Mouse (Mus musculus) ovary, postnatal 14 days (tissue): ENCODE measurements around the gene Vmn2r32.
"Not testable (repeated sequence)": the region's sequence is repeated elsewhere in the genome, so short reads cannot be mapped to it uniquely, and the experiment has no call there.

Experiments used
- DNase-seq: peaks from one replicate; pipeline ENCODE4 v3.0.0; 2022; ENCODE audit warnings: low spot score

Vmn2r32 gene

DNA sequence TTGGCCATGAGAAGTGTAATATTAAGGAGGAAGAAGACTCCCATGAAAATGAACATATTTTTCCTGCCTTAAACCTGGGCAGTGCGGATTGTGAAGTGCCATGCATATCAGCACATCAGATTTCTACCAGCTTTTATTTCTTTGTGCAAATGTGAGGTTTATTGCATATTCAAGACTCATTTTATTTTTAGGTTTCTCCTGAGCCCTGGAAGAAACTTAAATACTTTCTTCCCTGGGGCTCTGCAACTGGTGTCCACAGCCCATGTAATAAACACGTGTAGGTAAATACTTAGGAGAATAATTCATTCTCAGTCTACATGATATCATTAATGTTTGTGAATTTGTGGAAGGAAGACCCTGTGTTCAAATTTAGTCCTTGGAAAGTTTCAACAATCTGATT lies at the start of gene Vmn2r32:
Gene Vmn2r32, minus strand, starts transcription at position 101 of the 400 bp plus-strand sequence.
- DNase-seq: not testable (repeated sequence)
